Mouse (Mus musculus) heart, embryonic 15.5 days (tissue): ENCODE results near the gene Hcar1. TPM values are rescaled to one million over a fixed set of nuclear protein-coding genes. Genes with fewer than 3 reads are reported as not detected.

Experiments
- ATAC-seq: fragments of 200-750 bp; cut with Nextera tagmentation; replicated peaks from 2 replicates; pipeline ENCODE4 v1.8.0; 2017; ENCODE audit warnings: low read depth, moderate TSS enrichment; ENCODE audit not compliant: insufficient number of reproducible peaks, insufficient read depth, low FRiP score
- H3K27ac ChIP-seq: fragments of 300-500 bp; sonication (generic); 2 replicates; pipeline ENCODE4 v1.5.1; 2015; ENCODE audit warnings: mild to moderate bottlenecking, inconsistent platforms
- H3K27me3 ChIP-seq: fragments of 300-500 bp; sonication (generic); 2 replicates; pipeline ENCODE4 v1.6.1; 2015; ENCODE audit warnings: inconsistent platforms
- H3K36me3 ChIP-seq: fragments of 300-500 bp; sonication (generic); 2 replicates; pipeline ENCODE4 v1.6.1; 2015; ENCODE audit warnings: mild to moderate bottlenecking, inconsistent platforms
- H3K4me1 ChIP-seq: fragments of 300-500 bp; sonication (generic); replicated peaks from 2 replicates; pipeline ENCODE4 v1.6.1; 2015; ENCODE audit warnings: inconsistent platforms
- H3K4me2 ChIP-seq: fragments of 300-500 bp; sonication (generic); 2 replicates; pipeline ENCODE4 v1.6.1; 2015; ENCODE audit warnings: inconsistent platforms, mild to moderate bottlenecking, moderate library complexity
- H3K4me3 ChIP-seq: fragments of 300-500 bp; sonication (generic); 2 replicates; pipeline ENCODE4 v1.5.1; 2015; ENCODE audit warnings: mild to moderate bottlenecking, inconsistent platforms
- H3K9ac ChIP-seq: fragments of 300-500 bp; sonication (generic); 2 replicates; pipeline ENCODE4 v1.6.1; 2015; ENCODE audit warnings: mild to moderate bottlenecking, inconsistent platforms
- H3K9me3 ChIP-seq: fragments of 300-500 bp; sonication (generic); replicated peaks from 2 replicates; pipeline ENCODE4 v1.6.1; 2016; ENCODE audit warnings: inconsistent platforms
- WGBS: fragments of 180-500 bp; shearing (Covaris S2); methylation state at CpG from one replicate; pipeline ENCODE4 v1.1.7; 2015; ENCODE audit warnings: mixed read lengths; 5-methylcytosine and 5-hydroxymethylcytosine counted together
- polyA plus RNA-seq: library from polyadenylated mRNA; unstranded; fragments of >200 nt; fragmentation: Nextera tagmentation; extraction: Ambion mirVana; gene quantifications from 2 replicates; pipeline ENCODE4 v1.2.1, GENCODE M21; 2015

Gene Hcar1
- polyA plus RNA-seq, 1 experiment from 2014 or later, result 0.16 TPM

DNA sequence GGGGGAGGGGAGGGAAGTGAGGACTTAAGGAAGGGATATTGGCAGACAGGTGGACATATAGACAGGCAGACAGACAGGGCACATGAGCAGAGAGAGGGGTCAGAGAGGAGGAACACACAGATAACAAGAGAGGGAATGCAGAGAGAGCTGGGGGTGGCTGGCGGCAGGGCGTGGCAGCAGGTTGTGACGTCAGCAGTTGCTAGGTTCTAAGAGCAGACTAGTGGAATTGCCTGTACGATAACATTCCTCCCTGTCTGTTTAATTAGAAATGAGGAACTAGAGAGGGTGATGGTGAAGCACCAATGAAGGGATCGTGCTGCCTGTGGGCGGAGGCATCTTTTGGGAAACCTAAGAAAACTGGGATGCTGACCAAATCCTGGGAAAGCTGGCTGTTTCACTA lies 11.8 kb upstream of the Hcar1 start:
- 32% methylated on average over 6 of the region's 6 CpGs for WGBS
- H3K27ac ChIP-seq, result no peak overlapping the region
- H3K4me1 ChIP-seq, result no peaks in the 10 kb centered on the region
- H3K27me3 ChIP-seq, result no peaks in the 10 kb centered on the region
- H3K9ac ChIP-seq, result no peak overlapping the region
- no peak overlapping the region for H3K4me3 ChIP-seq
- ATAC-seq, result no peak
- peak overlapping the region; percentile 24 for H3K4me2 ChIP-seq
- H3K9me3 ChIP-seq, result no peaks in the 10 kb centered on the region
- H3K36me3 ChIP-seq, result no peaks in the 10 kb centered on the region

DNA sequence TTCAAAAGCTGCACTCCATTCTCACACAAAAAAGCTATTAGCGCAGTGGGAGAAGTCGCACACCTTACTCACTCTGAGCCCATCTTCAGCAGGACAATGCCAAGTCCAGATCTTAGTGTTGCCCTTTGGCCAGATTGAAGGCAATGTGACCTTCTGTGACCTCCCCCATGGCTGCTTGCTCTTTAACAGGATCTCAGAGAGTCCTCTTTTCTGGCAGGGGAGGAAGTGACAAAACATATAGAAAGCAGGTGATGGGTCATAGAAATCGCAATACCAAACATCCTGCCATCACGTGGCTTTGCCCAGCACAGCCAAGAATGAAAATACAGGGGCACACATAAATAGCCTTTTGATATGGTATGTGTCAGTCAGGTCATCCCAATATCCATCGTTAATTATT lies 11.2 kb upstream of the Hcar1 start:
- 76% methylated on average over 5 of the region's 5 CpGs for WGBS
- no peak for ATAC-seq
- H3K27me3 ChIP-seq, result no peaks in the 10 kb centered on the region
- H3K4me1 ChIP-seq, result no peaks in the 10 kb centered on the region
- no peaks in the 10 kb centered on the region for H3K9me3 ChIP-seq
- H3K27ac ChIP-seq, result no peak overlapping the region
- no peaks in the 10 kb centered on the region for H3K36me3 ChIP-seq
- no peak overlapping the region for H3K9ac ChIP-seq
- H3K4me2 ChIP-seq, result no peak overlapping the region
- H3K4me3 ChIP-seq, result no peak overlapping the region

DNA sequence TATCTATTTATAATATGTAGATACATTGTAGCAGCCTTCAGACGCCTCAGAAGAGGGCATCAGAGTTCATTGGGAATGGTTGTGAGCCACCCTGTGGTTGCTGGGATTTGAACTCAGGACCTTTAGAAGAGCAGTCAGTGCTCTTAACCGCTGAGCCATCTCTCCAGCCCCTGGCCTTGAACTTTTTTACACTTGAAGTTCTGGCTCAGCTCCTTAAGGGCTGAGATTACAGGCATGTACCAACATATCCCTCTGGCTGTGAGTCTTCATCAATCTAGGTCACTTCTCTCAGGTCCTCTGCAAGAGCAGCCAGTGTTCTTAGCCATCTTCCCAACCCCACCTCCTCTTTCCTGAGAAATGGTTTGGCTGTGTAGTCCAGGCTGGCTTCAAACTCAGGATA lies 10.5 kb upstream of the Hcar1 start:
- Histone ChIP-seq H3K36me3 (no peaks in the 10 kb centered on the region), H3K4me1 (no peaks in the 10 kb centered on the region), H3K27me3 (no peaks in the 10 kb centered on the region), H3K4me3 (no peak overlapping the region), H3K9ac (no peak overlapping the region), H3K4me2 (no peak overlapping the region), H3K9me3 (no peaks in the 10 kb centered on the region), H3K27ac (no peak overlapping the region)
- WGBS, result 66% methylated on average over 2 of the region's 2 CpGs
- ATAC-seq, result no peak

DNA sequence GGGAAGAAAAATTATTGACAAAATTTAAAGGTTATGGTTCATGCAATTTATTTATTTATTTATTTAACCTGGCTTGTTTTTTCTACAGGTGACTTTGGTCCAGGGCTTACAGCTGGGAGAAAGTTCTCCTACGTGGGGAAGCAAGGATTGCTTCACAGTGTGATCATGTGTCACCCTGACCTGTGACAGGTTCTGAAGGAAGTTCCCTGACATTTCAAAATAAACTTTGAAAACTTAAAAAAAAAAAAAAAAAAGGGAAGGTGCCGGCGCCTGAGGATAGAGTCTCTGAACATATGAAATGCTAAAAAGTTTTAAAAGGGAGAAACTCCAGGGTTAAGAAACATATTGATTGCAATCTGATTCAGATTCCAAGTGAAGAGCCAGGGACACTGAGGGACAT lies 6.5 kb upstream of the Hcar1 start:
- H3K27me3 ChIP-seq, result no peaks in the 10 kb centered on the region
- no peak overlapping the region for H3K4me3 ChIP-seq
- no peak overlapping the region for H3K4me2 ChIP-seq
- no peak for ATAC-seq
- no peak overlapping the region for H3K9ac ChIP-seq
- WGBS, result 72% methylated on average over 3 of the region's 3 CpGs
- no peak overlapping the region for H3K27ac ChIP-seq
- H3K36me3 ChIP-seq, result no peaks in the 10 kb centered on the region
- no peaks in the 10 kb centered on the region for H3K4me1 ChIP-seq
- no peaks in the 10 kb centered on the region for H3K9me3 ChIP-seq

DNA sequence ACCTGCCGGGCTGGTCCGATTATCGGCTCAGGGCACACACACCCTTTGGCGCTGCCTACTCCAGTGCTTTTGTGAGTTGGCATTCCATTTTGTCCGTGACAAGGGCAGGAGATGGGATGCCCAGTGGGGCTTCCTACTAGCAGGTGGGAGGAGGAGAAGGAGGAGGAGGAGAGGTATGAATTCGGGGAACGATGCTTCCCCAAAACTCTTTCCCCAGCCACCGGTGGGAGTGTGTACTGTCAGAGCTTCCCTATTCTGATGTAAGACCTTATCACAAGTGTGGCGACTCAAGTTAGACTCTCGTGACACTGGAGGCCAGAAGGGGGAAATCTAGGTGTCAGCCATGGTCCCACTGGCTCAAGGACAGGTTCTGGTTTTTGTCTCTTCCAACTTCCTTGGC lies 4.5 kb upstream of the Hcar1 start:
- Histone ChIP-seq H3K36me3 (no peaks in the 10 kb centered on the region), H3K4me2 (no peak overlapping the region), H3K4me3 (no peak overlapping the region), H3K9ac (no peak overlapping the region), H3K27me3 (no peaks in the 10 kb centered on the region), H3K9me3 (no peaks in the 10 kb centered on the region), H3K4me1 (peaks cover 9% of the 10 kb centered on the region), H3K27ac (no peak overlapping the region)
- 67% methylated on average over 10 of the region's 10 CpGs for whole genome bisulfite sequencing
- ATAC-seq, result no peak

DNA sequence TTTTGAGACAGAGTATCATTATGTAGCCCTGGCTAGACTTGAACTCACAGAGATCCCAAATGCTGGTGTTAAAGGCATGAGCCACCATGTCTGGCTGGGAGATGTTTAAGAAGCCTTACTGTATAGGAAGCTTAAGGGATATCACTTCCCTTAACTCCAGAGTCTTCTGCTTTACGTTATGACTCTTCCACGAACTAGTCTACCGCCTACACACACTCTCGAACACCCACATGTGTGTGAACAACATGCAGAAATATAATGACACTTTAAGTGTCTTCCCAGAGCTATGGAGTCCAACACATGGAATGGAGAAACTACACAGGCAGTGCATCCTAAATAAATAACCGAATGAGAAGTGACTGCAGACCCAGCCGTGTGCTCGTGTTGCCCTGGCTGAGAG lies 4.1 kb upstream of the Hcar1 start:
- WGBS, result 72% methylated on average over 7 of the region's 7 CpGs
- no peaks in the 10 kb centered on the region for H3K36me3 ChIP-seq
- H3K4me1 ChIP-seq, result peaks cover 9% of the 10 kb centered on the region
- no peaks in the 10 kb centered on the region for H3K27me3 ChIP-seq
- H3K4me3 ChIP-seq, result no peak overlapping the region
- no peak overlapping the region for H3K4me2 ChIP-seq
- no peak overlapping the region for H3K9ac ChIP-seq
- ATAC-seq, result no peak
- no peaks in the 10 kb centered on the region for H3K9me3 ChIP-seq
- H3K27ac ChIP-seq, result no peak overlapping the region

DNA sequence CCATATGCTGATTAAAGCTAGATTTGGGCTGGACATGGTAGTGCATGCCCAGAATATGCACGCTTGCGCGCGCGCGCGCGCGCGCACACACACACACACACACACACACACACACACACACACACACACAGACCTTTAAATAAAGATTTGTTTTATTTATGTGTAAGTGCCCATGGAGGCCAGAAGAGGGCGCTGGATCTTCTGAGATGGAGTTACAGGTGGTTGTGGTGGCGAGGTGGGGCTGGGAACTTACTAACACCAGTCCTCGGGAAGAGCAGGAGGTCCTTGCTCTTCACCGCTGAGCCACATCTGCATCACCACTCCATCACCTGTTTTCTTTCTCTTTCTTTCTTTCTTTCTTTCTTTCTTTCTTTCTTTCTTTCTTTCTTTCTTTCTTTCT lies 958 bp upstream of the Hcar1 start:
- no peak for ATAC-seq
- no peaks in the 10 kb centered on the region for H3K27me3 ChIP-seq
- no peak overlapping the region for H3K27ac ChIP-seq
- no peak overlapping the region for H3K4me2 ChIP-seq
- no peaks in the 10 kb centered on the region for H3K36me3 ChIP-seq
- H3K4me1 ChIP-seq, result peaks cover 9% of the 10 kb centered on the region
- WGBS, result 78% methylated on average over 14 of the region's 14 CpGs
- H3K9me3 ChIP-seq, result no peaks in the 10 kb centered on the region
- H3K4me3 ChIP-seq, result no peak overlapping the region
- no peak overlapping the region for H3K9ac ChIP-seq

DNA sequence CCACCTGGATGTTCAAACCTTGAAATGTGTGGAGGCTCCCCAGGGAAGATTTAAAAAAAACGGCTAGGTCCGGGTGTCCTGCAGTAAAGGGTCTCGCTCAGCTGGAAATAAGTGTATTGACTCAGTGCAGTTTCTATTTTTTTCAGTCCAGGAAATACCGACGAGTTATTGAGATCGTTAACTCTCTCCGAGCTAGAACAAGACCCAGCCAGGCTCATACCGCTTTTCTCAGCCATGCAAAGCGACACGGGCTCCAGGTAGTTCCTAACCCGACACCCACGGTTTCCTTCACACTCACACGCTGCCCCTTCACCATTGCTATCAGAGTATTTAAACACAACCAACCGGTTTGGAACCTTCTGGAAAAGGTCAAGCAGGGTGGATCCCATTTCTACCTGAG lies 1.8 kb downstream of the Hcar1 start:
- no peaks in the 10 kb centered on the region for H3K36me3 ChIP-seq
- peak overlapping the region; percentile 3; the same call in 1 of the 2 replicates for H3K4me2 ChIP-seq
- no peak overlapping the region for H3K27ac ChIP-seq
- no peaks in the 10 kb centered on the region for H3K9me3 ChIP-seq
- no peaks in the 10 kb centered on the region for H3K27me3 ChIP-seq
- peaks cover 9% of the 10 kb centered on the region for H3K4me1 ChIP-seq
- 58% methylated on average over 14 of the region's 14 CpGs for WGBS
- no peak overlapping the region for H3K4me3 ChIP-seq
- H3K9ac ChIP-seq, result no peak overlapping the region
- ATAC-seq, result no peak

DNA sequence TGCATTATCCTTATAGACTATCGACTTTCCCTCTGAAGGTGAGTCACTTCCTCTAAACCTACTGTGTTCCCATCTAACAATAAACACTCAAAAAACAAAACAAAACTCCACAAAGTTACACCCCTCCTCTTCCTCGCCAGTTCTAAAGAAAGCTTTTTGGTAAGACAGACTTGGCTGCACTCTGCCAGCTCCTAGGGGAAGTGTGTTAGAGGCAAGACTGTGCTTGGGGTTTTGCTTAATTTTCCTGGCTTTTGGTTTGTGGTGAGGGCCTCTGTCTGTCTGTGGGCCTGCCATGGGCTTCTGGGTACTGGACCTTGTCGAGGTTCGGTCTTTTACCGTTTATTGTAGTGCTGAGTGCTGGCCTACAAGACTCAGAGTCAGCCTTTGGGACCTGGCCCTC lies 5.6 kb downstream of the Hcar1 start:
- H3K4me3 ChIP-seq, result no peak overlapping the region
- no peak for ATAC-seq
- H3K9me3 ChIP-seq, result no peaks in the 10 kb centered on the region
- no peak overlapping the region for H3K27ac ChIP-seq
- H3K9ac ChIP-seq, result no peak overlapping the region
- no peak overlapping the region for H3K4me2 ChIP-seq
- H3K27me3 ChIP-seq, result no peaks in the 10 kb centered on the region
- H3K36me3 ChIP-seq, result no peaks in the 10 kb centered on the region
- 76% methylated on average over 5 of the region's 5 CpGs for WGBS
- H3K4me1 ChIP-seq, result no peaks in the 10 kb centered on the region

DNA sequence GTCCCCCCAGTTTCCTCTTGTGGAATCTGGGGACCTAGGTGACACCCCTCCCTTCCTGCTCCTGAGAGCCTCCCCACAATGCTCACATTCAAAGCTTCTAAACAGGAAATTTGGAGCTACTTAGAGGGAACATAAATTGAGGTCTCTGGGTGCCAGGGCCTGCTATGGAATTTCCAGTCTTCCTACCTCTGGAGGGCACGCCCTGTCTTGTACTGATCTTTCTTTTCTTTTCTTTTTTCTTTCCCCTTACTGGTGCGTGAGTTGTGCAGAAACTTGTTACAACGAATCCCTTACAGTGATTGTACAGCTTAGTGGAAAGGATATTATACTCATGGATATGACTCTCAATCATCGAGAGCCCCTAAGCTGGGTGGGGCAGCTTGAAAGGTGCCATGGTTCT lies 10.2 kb downstream of the Hcar1 start:
- no peak overlapping the region for H3K27ac ChIP-seq
- H3K4me1 ChIP-seq, result no peaks in the 10 kb centered on the region
- no peak overlapping the region for H3K4me2 ChIP-seq
- H3K4me3 ChIP-seq, result no peak overlapping the region
- no peak overlapping the region for H3K9ac ChIP-seq
- 76% methylated on average over 4 of the region's 4 CpGs for WGBS
- H3K36me3 ChIP-seq, result no peaks in the 10 kb centered on the region
- no peak for ATAC-seq
- H3K9me3 ChIP-seq, result no peaks in the 10 kb centered on the region
- no peaks in the 10 kb centered on the region for H3K27me3 ChIP-seq

DNA sequence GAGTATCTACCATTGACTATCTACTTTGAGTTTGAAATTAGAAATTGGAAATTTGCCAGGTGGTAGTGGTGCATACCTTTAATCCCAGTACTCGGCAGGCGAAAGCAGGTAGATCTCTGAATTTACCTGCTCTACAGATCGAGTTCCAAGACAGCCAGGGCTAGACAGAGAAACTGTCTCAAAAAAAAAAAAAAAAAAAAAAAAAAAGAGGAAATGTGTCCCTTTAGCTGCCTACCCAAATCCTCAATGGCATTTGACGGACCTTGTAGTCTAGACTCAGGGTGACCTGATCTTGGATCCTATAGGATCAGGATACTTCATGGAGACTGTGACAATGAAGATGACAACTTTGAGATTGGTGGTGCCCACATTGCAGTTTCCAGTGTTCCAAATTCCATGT lies 13.4 kb downstream of the Hcar1 start:
- Histone ChIP-seq H3K4me1 (no peaks in the 10 kb centered on the region), H3K36me3 (no peaks in the 10 kb centered on the region), H3K27ac (no peak overlapping the region), H3K4me3 (no peak overlapping the region), H3K4me2 (no peak overlapping the region), H3K27me3 (no peaks in the 10 kb centered on the region), H3K9ac (no peak overlapping the region), H3K9me3 (no peaks in the 10 kb centered on the region)
- ATAC-seq, result no peak
- 73% methylated on average over 4 of the region's 4 CpGs for WGBS

DNA sequence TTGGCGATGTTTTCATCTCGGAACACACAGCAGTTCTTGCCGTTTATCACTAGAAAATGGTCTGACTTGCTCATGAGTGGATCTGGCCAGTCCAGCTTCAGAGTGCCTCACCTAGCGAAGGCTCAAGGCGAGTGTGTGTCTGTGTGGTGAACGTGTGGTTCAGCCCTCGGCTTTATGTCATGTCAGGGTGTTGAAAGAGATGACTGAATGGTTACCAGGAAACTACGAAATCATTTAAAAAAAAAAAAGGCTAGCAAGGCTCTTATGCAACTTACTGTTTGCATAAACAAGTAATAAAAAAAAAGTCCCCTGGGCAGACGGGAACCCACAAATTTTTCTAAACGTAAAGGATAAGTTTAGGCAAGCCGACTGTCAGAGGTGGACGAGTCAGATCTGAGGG lies 14.5 kb downstream of the Hcar1 start, which contains the start of gene Hcar2:
Gene Hcar2, minus strand, starts transcription at position 135 of the 400 bp plus-strand sequence.
- Histone ChIP-seq H3K4me1 (no peaks in the 10 kb centered on the region), H3K27ac (no peak within 1 kb of the TSS), H3K36me3 (no peaks in the 10 kb centered on the region), H3K4me2 (no peak within 1 kb of the TSS), H3K27me3 (no peaks in the 10 kb centered on the region), H3K4me3 (no peak within 1 kb of the TSS), H3K9me3 (no peaks in the 10 kb centered on the region), H3K9ac (no peak within 1 kb of the TSS)
- WGBS, result 77% methylated on average over 12 of the region's 12 CpGs
- no peak for ATAC-seq
